Mouse (Mus musculus) frontal cortex, adult 2 months (tissue): ENCODE data around the gene Imp3. TPM values are rescaled to one million over a fixed set of nuclear protein-coding genes. Genes with fewer than 3 reads are reported as not detected.

Source experiments
- DNase-seq, 2 experiments: peaks; one replicate each; pipeline ENCODE4 v3.0.0; 2022; ENCODE audit warnings: low spot score in 1 of 2; ENCODE audit errors: extremely low spot score in 1 of 2
- polyA plus RNA-seq: library from polyadenylated mRNA; depleted of rRNA; stranded (reverse); fragments of >200 nt; gene quantifications from 2 replicates; pipeline ENCODE4 v1.2.3, GENCODE M21; 2012; rRNA removed

The Imp3 gene
- polyA plus RNA-seq, 1 experiment: 94.4 TPM

- DNase-seq: no peak
These were observed 19.8 kb downstream of the Imp3 start for GRCm38 (mm10) chr9:56956966-56957675.

- DNase-seq: no peak
These were observed 21.4 kb downstream of the Imp3 start for GRCm38 (mm10) chr9:56958689-56959088.

- DNase-seq: no peak
These were observed 24.3 kb downstream of the Imp3 start for GRCm38 (mm10) chr9:56961591-56961990.

GRCm38 (mm10) chr9:56970158-56970557, 32.9 kb downstream of the Imp3 start:
- no peak for DNase-seq

GRCm38 (mm10) chr9:56973960-56974524, 36.8 kb downstream of the Imp3 start:
- DNase-seq: no peak

GRCm38 (mm10) chr9:56975199-56975598, 37.9 kb downstream of the Imp3 start:
- no peak for DNase-seq

GRCm38 (mm10) chr9:56980186-56980585, 42.9 kb downstream of the Imp3 start:
- no peak for DNase-seq

- DNase-seq: peak in 1 of 2 experiments; percentile 63
These were observed 44.2 kb downstream of the Imp3 start for GRCm38 (mm10) chr9:56981502-56981901.

Other genes starting within 250 kb of the Imp3 start
- gene Lingo1, start 141.0 kb upstream of the Imp3 start, polyA plus RNA-seq: 299 and 328 TPM in 2 replicates
- 0.13 and 0.22 TPM in 2 replicates for gene Odf3l1, start 72.8 kb upstream of the Imp3 start, polyA plus RNA-seq
- gene Cspg4, start 72.4 kb upstream of the Imp3 start, polyA plus RNA-seq: 10.9 and 12.0 TPM in 2 replicates
- gene Snx33, start 9.1 kb upstream of the Imp3 start, polyA plus RNA-seq: 4.9 and 5.3 TPM in 2 replicates
- 16.1 and 16.2 TPM in 2 replicates for gene Snupn, start 13.4 kb downstream of the Imp3 start, polyA plus RNA-seq
- 25.1 TPM in 2 replicates for gene Ptpn9, start 57.4 kb downstream of the Imp3 start, polyA plus RNA-seq
- 27.4 and 29.9 TPM in 2 replicates for gene Sin3a, start 134.6 kb downstream of the Imp3 start, polyA plus RNA-seq
- gene Man2c1, start 193.2 kb downstream of the Imp3 start, polyA plus RNA-seq: 241 and 243 TPM in 2 replicates
- 13.5 and 15.0 TPM in 2 replicates for gene Neil1, start 210.8 kb downstream of the Imp3 start, polyA plus RNA-seq
- gene Commd4, start 220.9 kb downstream of the Imp3 start, polyA plus RNA-seq: 173 and 188 TPM in 2 replicates